Mouse (Mus musculus) heart, postnatal 0 days (tissue): ENCODE results near the gene B4galnt1.

Experiments
- CTCF ChIP-seq: IDR thresholded peaks from 2 replicates; pipeline ENCODE4 v1.5.1; 2016; ENCODE audit warnings: antibody characterized with exemption, control low read depth, low read depth
- EP300 ChIP-seq: IDR thresholded peaks from 2 replicates; pipeline ENCODE4 v1.6.1; 2016; ENCODE audit warnings: antibody characterized with exemption, low read depth

DNA sequence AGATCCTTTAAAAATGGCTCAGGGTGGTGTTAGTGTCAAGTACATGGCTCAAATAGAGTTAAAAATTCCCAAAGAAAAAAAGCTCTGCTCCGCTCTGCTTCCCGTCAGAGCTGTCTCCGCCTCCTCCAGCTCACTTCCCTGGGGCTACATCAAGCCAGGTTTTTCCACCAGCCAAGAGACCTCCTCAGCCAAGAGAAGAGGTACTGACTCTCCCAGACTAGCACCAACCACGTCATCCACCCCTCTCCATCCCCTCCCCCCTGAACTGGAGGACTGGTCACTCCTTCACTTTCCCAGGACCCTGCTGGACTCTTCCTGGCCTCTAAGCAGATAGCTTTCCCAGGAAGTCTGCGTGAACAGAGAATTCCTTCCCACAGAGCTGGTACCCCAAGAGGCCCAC lies 31.4 kb downstream of the B4galnt1 start:
- TF ChIP-seq CTCF (no peak), EP300 (no peak)
